Mouse (Mus musculus): ENCODE results near the gene Dclre1b. TPM values are rescaled to one million over a fixed set of nuclear protein-coding genes. Genes with fewer than 3 reads are reported as not detected.

Gene Dclre1b
- polyA plus RNA-seq (2014; fragmentation: Nextera tagmentation; extraction: Ambion mirVana) = 36.5 and 41.1 TPM in 2 replicates

GRCm38 (mm10) chr3:103808891-103809798, at the start of gene Dclre1b, which contains the start of the genes Ap4b1 and Gm43064:
TSS of gene Dclre1b (minus strand) at chr3:103809444.
TSS of gene Ap4b1 (plus strand) at chr3:103809520.
TSS of gene Gm43064 (plus strand) at chr3:103809573.
- H3K4me3 ChIP-seq (ENCODE audit: low read depth, low read length) = peak within 1 kb of the TSS; percentile 85
- peak within 1 kb of the TSS; percentile 72 for H3K4me2 ChIP-seq
- WGBS = under 1% methylated on average over 66 of the region's 70 CpGs
- H3K36me3 ChIP-seq (ENCODE audit: insufficient read depth) = peaks cover 32% of the 10 kb centered on the region
- no peaks in the 10 kb centered on the region for H3K9me3 ChIP-seq (ENCODE audit: low read depth, low read length)
- peak within 1 kb of the TSS; percentile 96 for H3K27ac ChIP-seq (ENCODE audit: low read depth)
- H3K9ac ChIP-seq = peak within 1 kb of the TSS; percentile 91
- peak; percentile 97 for DNase-seq
- H3K27me3 ChIP-seq (ENCODE audit: insufficient read depth, low read length) = no peaks in the 10 kb centered on the region
- peak; percentile 97 for ATAC-seq (ENCODE audit: insufficient read depth)
- no peak for TF ChIP-seq CTCF (IDR thresholded peaks at IDR 0.05; ENCODE audit: low read depth)
- peaks cover 5% of the 10 kb centered on the region; the same call in 1 of the 2 replicates for H3K4me1 ChIP-seq (ENCODE audit: insufficient read depth)

DNA sequence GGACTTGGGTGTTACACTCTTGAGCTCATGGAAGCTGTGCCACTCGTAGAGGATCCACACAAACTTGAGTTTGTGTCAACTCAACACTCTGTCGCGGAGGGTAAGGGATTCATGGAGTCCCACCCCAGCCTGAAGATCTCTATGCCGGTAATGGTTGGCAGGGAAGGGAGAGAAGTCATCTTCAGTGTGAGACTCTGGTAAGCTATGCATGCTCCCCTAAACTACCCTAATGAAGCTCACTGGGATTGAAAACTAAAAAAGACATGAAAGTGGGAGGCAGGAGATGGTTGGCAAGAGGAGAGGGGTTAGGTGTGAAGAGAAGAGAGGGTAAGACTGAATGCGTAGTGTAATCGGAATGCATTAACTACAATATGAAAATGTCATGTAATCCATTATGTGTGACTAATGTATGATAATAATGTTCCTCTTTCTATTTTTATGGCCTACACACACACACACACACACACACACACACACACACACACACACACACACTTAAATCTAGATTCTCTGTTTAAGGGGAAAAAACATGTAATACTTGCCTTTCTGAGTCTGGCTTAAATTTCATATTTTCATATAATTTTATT, 48.8 kb upstream of the Dclre1b start:
- Histone ChIP-seq H3K4me3 (ENCODE audit: low read depth, low read length) (no peak overlapping the region), H3K9ac (no peak overlapping the region), H3K36me3 (ENCODE audit: insufficient read depth) (no peaks in the 10 kb centered on the region), H3K27ac (ENCODE audit: low read depth) (no peak overlapping the region), H3K9me3 (ENCODE audit: low read depth, low read length) (no peaks in the 10 kb centered on the region), H3K27me3 (ENCODE audit: insufficient read depth, low read length) (no peaks in the 10 kb centered on the region), H3K4me1 (ENCODE audit: insufficient read depth) (no peaks in the 10 kb centered on the region), H3K4me2 (no peak overlapping the region)
- TF ChIP-seq CTCF (IDR thresholded peaks at IDR 0.05; ENCODE audit: low read depth) = no peak
- DNase-seq = no peak
- WGBS = 88% methylated on average over 6 of the region's 6 CpGs
- ATAC-seq (ENCODE audit: insufficient read depth) = no peak

DNA sequence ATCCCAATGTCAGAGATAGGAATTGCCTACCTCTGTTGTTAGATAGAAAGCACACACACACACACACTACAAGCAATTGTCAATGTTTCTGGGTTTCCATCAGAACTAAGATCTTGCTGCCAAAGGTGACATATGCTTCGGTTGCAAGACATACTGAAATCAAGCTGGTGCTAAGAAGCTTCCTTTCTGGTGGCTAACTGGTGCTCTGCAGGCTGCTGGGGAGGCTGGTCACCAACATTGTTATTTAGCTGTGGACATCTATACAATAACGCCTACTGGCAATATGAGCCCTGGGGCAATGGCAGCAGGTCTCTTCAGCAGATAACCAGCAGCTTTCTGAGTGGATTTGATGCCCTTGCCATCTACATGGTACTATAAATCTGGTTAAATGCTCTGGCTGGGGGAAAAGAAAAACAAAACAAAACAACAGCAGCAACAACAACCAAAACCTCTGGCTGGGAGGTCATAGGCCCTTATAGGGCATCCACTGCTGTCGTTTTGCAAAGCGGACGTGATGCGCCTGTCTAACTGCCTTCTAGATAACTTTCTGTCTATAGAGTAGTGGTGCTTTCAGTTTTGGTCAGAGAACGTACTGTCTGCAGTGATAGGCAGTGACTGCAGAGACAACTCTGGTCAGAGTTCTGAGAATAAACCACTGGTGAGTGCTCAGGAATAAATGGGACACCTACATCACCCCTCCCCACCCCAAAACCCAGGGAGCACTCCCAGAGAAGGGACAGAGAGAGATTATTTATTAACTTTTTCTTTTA, 48.0 kb upstream of the Dclre1b start:
- no peak overlapping the region for H3K27ac ChIP-seq (ENCODE audit: low read depth)
- no peaks in the 10 kb centered on the region for H3K27me3 ChIP-seq (ENCODE audit: insufficient read depth, low read length)
- no peak overlapping the region for H3K4me2 ChIP-seq
- DNase-seq (no peak), ATAC-seq (ENCODE audit: insufficient read depth) (no peak)
- no peaks in the 10 kb centered on the region for H3K9me3 ChIP-seq (ENCODE audit: low read depth, low read length)
- no peak overlapping the region for H3K4me3 ChIP-seq (ENCODE audit: low read depth, low read length)
- no peak overlapping the region for H3K9ac ChIP-seq
- H3K36me3 ChIP-seq (ENCODE audit: insufficient read depth) = no peaks in the 10 kb centered on the region
- TF ChIP-seq CTCF (IDR thresholded peaks at IDR 0.05; ENCODE audit: low read depth) = no peak
- no peaks in the 10 kb centered on the region for H3K4me1 ChIP-seq (ENCODE audit: insufficient read depth)
- 87% methylated on average over 7 of the region's 7 CpGs for WGBS

- Histone ChIP-seq H3K36me3 (ENCODE audit: insufficient read depth) (no peaks in the 10 kb centered on the region), H3K9ac (no peak overlapping the region), H3K27ac (ENCODE audit: low read depth) (no peak overlapping the region), H3K27me3 (ENCODE audit: insufficient read depth, low read length) (no peaks in the 10 kb centered on the region), H3K4me1 (ENCODE audit: insufficient read depth) (no peaks in the 10 kb centered on the region), H3K4me3 (ENCODE audit: low read depth, low read length) (no peak overlapping the region), H3K9me3 (ENCODE audit: low read depth, low read length) (no peaks in the 10 kb centered on the region), H3K4me2 (no peak overlapping the region)
- 56% methylated on average over 8 of the region's 8 CpGs for WGBS
- DNase-seq (no peak), ATAC-seq (ENCODE audit: insufficient read depth) (no peak)
- TF ChIP-seq CTCF (IDR thresholded peaks at IDR 0.05; ENCODE audit: low read depth) = no peak
Observed at GRCm38 (mm10) chr3:103853804-103854203, 44.6 kb upstream of the Dclre1b start.

DNA sequence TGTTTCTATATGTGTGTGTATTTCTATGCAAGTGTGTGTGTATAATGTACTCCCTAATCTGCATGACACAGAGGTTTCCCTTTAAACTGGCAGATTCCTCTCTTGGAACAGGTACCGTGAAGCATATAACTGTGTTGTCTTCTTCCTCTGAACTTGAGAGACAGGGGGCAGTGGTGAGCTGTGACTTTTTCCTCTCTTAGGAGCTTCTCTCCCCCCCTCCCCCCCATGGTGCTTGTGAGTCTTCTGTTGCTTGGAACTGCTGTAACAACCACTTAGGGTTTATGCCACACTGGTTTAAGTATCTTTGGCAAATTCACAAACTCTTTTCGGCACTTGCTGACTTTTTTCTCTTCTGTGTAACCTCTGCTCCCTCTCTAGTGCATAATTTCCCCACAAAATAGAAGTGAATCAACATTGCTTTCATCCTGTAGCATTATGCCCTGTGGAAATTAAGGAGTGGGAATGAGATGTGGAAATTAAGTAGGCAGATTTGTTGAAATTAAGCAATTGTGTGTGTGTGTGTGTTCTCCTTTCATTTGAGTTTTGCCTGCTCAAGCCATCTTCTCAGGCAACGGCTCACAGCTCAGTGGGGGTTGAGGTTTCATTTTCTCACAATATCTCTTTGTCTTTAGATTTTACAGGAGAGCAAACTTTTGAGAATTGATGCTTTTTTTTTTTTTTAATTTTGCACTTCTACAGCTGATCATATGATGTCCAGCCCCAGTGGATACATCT, 43.5 kb upstream of the Dclre1b start:
- no peak overlapping the region for H3K9ac ChIP-seq
- peak; percentile 49 for TF ChIP-seq CTCF (IDR thresholded peaks at IDR 0.05; ENCODE audit: low read depth)
- WGBS = 66% methylated on average over 3 of the region's 3 CpGs
- H3K27ac ChIP-seq (ENCODE audit: low read depth) = no peak overlapping the region
- H3K27me3 ChIP-seq (ENCODE audit: insufficient read depth, low read length) = no peaks in the 10 kb centered on the region
- no peak overlapping the region for H3K4me2 ChIP-seq
- DNase-seq = peak; percentile 59
- no peaks in the 10 kb centered on the region for H3K4me1 ChIP-seq (ENCODE audit: insufficient read depth)
- ATAC-seq (ENCODE audit: insufficient read depth) = no peak
- no peak overlapping the region for H3K4me3 ChIP-seq (ENCODE audit: low read depth, low read length)
- H3K36me3 ChIP-seq (ENCODE audit: insufficient read depth) = no peaks in the 10 kb centered on the region
- no peaks in the 10 kb centered on the region for H3K9me3 ChIP-seq (ENCODE audit: low read depth, low read length)

DNA sequence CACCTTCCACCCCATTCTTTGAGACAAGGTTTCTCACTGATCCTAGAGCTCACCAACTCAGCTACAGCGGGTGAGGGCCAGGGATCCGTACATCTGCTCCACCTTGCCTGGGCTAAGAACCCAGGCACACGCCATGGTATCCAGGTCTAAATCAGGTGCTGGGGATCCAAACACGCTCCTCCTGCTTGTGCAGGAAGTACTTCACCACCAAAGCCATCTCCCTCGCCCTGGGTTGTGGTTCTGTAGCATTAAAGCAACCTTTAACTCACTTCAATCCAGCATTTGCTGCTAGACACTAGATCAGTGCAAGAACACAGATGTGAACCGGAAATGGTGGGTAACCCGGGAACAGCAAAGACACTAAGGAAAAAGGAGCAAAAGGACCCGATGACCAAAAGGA, 42.6 kb upstream of the Dclre1b start:
- Histone ChIP-seq H3K27me3 (ENCODE audit: insufficient read depth, low read length) (no peaks in the 10 kb centered on the region), H3K27ac (ENCODE audit: low read depth) (no peak overlapping the region), H3K36me3 (ENCODE audit: insufficient read depth) (no peaks in the 10 kb centered on the region), H3K4me2 (no peak overlapping the region), H3K9ac (no peak overlapping the region), H3K4me1 (ENCODE audit: insufficient read depth) (no peaks in the 10 kb centered on the region), H3K4me3 (ENCODE audit: low read depth, low read length) (no peak overlapping the region), H3K9me3 (ENCODE audit: low read depth, low read length) (no peaks in the 10 kb centered on the region)
- no peak for TF ChIP-seq CTCF (IDR thresholded peaks at IDR 0.05; ENCODE audit: low read depth)
- ATAC-seq (ENCODE audit: insufficient read depth) (no peak), DNase-seq (no peak)
- whole genome bisulfite sequencing = 82% methylated on average over 8 of the region's 8 CpGs

Measured in lung, embryonic 14.5 days (tissue).